Mouse (Mus musculus): ENCODE data around the gene 1700025G04Rik. TPM values are rescaled to one million over a fixed set of nuclear protein-coding genes. Genes with fewer than 3 reads are reported as not detected.

The 1700025G04Rik gene
- total and polyA plus RNA-seq, 3 experiments, result 1.5 to 19.5 (median 12.8) TPM

- Histone ChIP-seq H3K4me1 (ENCODE audit: control insufficient read depth in 1 of 2, insufficient read depth in 2 of 2) (peaks cover 0 to 8% of the 10 kb centered on the region in 2 experiments; a peak in 2 of 4 replicates), H3K36me3 (replicated peaks in 1 of 2; ENCODE audit: control insufficient read depth in 1 of 2, insufficient read depth in 1 of 2, low read length in 1 of 2) (peaks cover 0 to 3% of the 10 kb centered on the region in 2 experiments), H3K79me2 (replicated peaks; ENCODE audit: control insufficient read depth, extremely low read depth, insufficient read depth, poor library complexity, severe bottlenecking) (no peaks in the 10 kb centered on the region), H3K9ac (ENCODE audit: insufficient read depth, low read depth) (no peak overlapping the region), H3K27me3 (replicated peaks) (no peaks in the 10 kb centered on the region), H3K4me2 (ENCODE audit: insufficient read depth, low read depth, poor library complexity, severe bottlenecking) (no peak overlapping the region), H3K4me3 (replicated peaks in 1 of 3; ENCODE audit: low read depth in 2 of 3, low read length in 2 of 3, poor library complexity in 1 of 3) (no peak overlapping the region), H3K9me3 (replicated peaks; ENCODE audit: low read length) (no peaks in the 10 kb centered on the region), H3K27ac (ENCODE audit: insufficient read depth, low read depth) (no peak overlapping the region)
- DNase-seq (ENCODE audit: extremely low read depth), result no peak
- dilution Hi-C loops (cut with MboI; ENCODE audit: extremely low pct_ligation_motif_present, extremely low pct_unique_long_range_greater_than_20kb, low sequenced_read_pairs) (no loop called here), in situ Hi-C loops (cut with MboI; ENCODE audit: low pct_ligation_motif_present, low pct_unique_long_range_greater_than_20kb, low sequenced_read_pairs) (no loop called here)
- TF ChIP-seq POLR2AphosphoS2 (IDR thresholded peaks at IDR 0.05; ENCODE audit: low read depth, low read length) (no peak), MYC (IDR thresholded peaks at IDR 0.05; ENCODE audit: low read depth, low read length) (no peak), POLR2A (IDR thresholded peaks at IDR 0.05; ENCODE audit: low read depth, low read length) (no peak)
Observed at GRCm38 (mm10) chr1:152081954-152082711, 7.8 kb downstream of the 1700025G04Rik start.

DNA sequence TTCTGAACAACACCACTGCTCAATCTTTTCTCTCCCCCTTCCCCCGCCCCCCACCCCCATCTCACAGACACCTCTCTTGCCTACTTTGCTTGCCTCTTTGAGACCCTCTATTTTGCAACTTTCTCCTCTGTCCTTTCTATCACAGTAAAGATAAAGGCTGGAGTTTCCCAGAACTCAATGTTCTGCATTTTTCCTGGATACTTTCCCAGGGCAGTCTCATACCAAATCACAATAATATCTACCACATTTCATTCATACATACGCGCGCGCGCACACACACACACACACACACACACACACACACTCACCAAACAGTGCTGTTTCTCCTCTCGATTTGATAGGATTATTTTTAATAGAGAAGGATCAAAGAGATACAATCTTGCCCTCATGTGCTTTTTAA lies 8.8 kb downstream of the 1700025G04Rik start:
- Histone ChIP-seq H3K79me2 (replicated peaks; ENCODE audit: control insufficient read depth, extremely low read depth, insufficient read depth, poor library complexity, severe bottlenecking) (no peaks in the 10 kb centered on the region), H3K9me3 (replicated peaks; ENCODE audit: low read length) (no peaks in the 10 kb centered on the region), H3K27ac (ENCODE audit: insufficient read depth, low read depth) (no peak overlapping the region), H3K4me2 (ENCODE audit: insufficient read depth, low read depth, poor library complexity, severe bottlenecking) (no peak overlapping the region), H3K27me3 (replicated peaks) (no peaks in the 10 kb centered on the region), H3K4me3 (replicated peaks in 1 of 3; ENCODE audit: low read depth in 2 of 3, low read length in 2 of 3, poor library complexity in 1 of 3) (no peak overlapping the region), H3K36me3 (replicated peaks in 1 of 2; ENCODE audit: control insufficient read depth in 1 of 2, insufficient read depth in 1 of 2, low read length in 1 of 2) (peaks cover 0 to 3% of the 10 kb centered on the region in 2 experiments), H3K9ac (ENCODE audit: insufficient read depth, low read depth) (no peak overlapping the region), H3K4me1 (ENCODE audit: control insufficient read depth in 1 of 2, insufficient read depth in 2 of 2) (peaks cover 0 to 8% of the 10 kb centered on the region in 2 experiments; a peak in 2 of 4 replicates)
- in situ Hi-C loops (cut with MboI; ENCODE audit: low pct_ligation_motif_present, low pct_unique_long_range_greater_than_20kb, low sequenced_read_pairs) (no loop called here), dilution Hi-C loops (cut with MboI; ENCODE audit: extremely low pct_ligation_motif_present, extremely low pct_unique_long_range_greater_than_20kb, low sequenced_read_pairs) (no loop called here)
- DNase-seq (ENCODE audit: extremely low read depth), result no peak
- TF ChIP-seq ZKSCAN1 (IDR thresholded peaks at IDR 0.05; ENCODE audit: borderline replicate concordance, low read depth, low read length), result no peak
- TF ChIP-seq JUN (IDR thresholded peaks at IDR 0.05; ENCODE audit: insufficient read depth, low read depth, low read length), result no peak
- no peak for TF ChIP-seq MAFK (IDR thresholded peaks at IDR 0.05; ENCODE audit: insufficient replicate concordance, low read length)
- TF ChIP-seq NELFE (IDR thresholded peaks at IDR 0.05; ENCODE audit: low read depth, low read length), result no peak
- TF ChIP-seq HCFC1 (IDR thresholded peaks at IDR 0.05; ENCODE audit: low read depth, low read length), result no peak
- TF ChIP-seq CHD2 (IDR thresholded peaks at IDR 0.05; ENCODE audit: low read length), result no peak
- TF ChIP-seq IRF4 (IDR thresholded peaks at IDR 0.05; ENCODE audit: low read depth, low read length), result no peak
- no peak for TF ChIP-seq ELF1 (IDR thresholded peaks at IDR 0.05; ENCODE audit: low read depth, low read length)
- TF ChIP-seq CHD1 (IDR thresholded peaks at IDR 0.05; ENCODE audit: low read depth, low read length), result no peak
- TF ChIP-seq POLR2AphosphoS2 (IDR thresholded peaks at IDR 0.05; ENCODE audit: low read depth, low read length), result no peak
- no peak for TF ChIP-seq MAX (IDR thresholded peaks at IDR 0.05; ENCODE audit: low read length)
- TF ChIP-seq TCF12 (IDR thresholded peaks at IDR 0.05; ENCODE audit: low read depth, low read length), result no peak
- no peak for TF ChIP-seq JUND (conservative IDR thresholded peaks at IDR 0.05; ENCODE audit: low read depth, low read length)
